In genomic region chr7:24853695-24854094, GRCm38 (mm10) we compare ENCODE assay signal across 17 mouse cellular contexts. TPM values are rescaled to one million over a fixed set of nuclear protein-coding genes. Genes with fewer than 3 reads are reported as not detected.
DNase-seq lines count a peak whose midpoint lies in the region; ATAC-seq and TF ChIP-seq lines count a peak whose summit lies in the region.
"Had no signal": no experiment of that assay in that cellular context is flagged by ENCODE, and none has a peak within 500 bp of the region (broad histone marks: within the 10 kb centered on the region; RNA-seq: fewer than 3 reads in every experiment).

No protein-coding gene starts in this region.

- peak overlapping the region; percentile 36; the same call in 1 of the 2 replicates for H3K9ac ChIP-seq in embryonic facial prominence, embryonic 12.5 days
- peak overlapping the region; percentile 33 for H3K9ac ChIP-seq in liver, postnatal 0 days (replicated peaks)

- H3K36me3 ChIP-seq in heart, embryonic 10.5 days, result no peaks in the 10 kb centered on the region
- H3K36me3 ChIP-seq in embryonic facial prominence, embryonic 12.5 days, result no peaks in the 10 kb centered on the region
- no peaks in the 10 kb centered on the region for H3K36me3 ChIP-seq in liver, postnatal 0 days (replicated peaks; ENCODE audit: insufficient read depth, low read length)

- 30% methylated on average over 7 of the region's 7 CpGs for WGBS in heart, embryonic 10.5 days
- 20% methylated on average over 7 of the region's 7 CpGs for WGBS in embryonic facial prominence, embryonic 12.5 days
- 51% methylated on average over 7 of the region's 7 CpGs for WGBS in liver, postnatal 0 days (ENCODE audit: insufficient replicate concordance)

- no peak overlapping the region for H3K4me2 ChIP-seq in embryonic facial prominence, embryonic 12.5 days (replicated peaks)
- H3K4me2 ChIP-seq in liver, postnatal 0 days (ENCODE audit: low read depth, low read length), result peak overlapping the region; percentile 67; the same call in 1 of the 2 replicates

- H3K4me3 ChIP-seq in heart, embryonic 10.5 days, result peak overlapping the region; percentile 22; the same call in 1 of the 2 replicates
- no peak overlapping the region for H3K4me3 ChIP-seq in embryonic facial prominence, embryonic 12.5 days
- no peak overlapping the region for H3K4me3 ChIP-seq in liver, postnatal 0 days (ENCODE audit: low read depth, low read length)

- no peak for DNase-seq in heart, embryonic 10.5 days (ENCODE audit: low spot score)
- no peak for DNase-seq in heart, adult 9 months (ENCODE audit: low spot score in 2 of 2)
- peak; percentile 22 to 43 for DNase-seq in spleen, postnatal 10 days (ENCODE audit: low spot score in 2 of 2)
- DNase-seq in spleen, postnatal 4 days (ENCODE audit: low spot score in 2 of 2), result no peak
- DNase-seq in liver, postnatal 0 days, result no peak
- no peak for DNase-seq in ovary, postnatal 36 days (ENCODE audit: low spot score)
- DNase-seq in frontal cortex, postnatal 10 days (ENCODE audit: low spot score in 2 of 2), result no peak
- DNase-seq: adrenal gland, postnatal 10 days; cerebellum, adult 11-12 months; kidney, postnatal 4 days; thymus, postnatal 14 days had no signal

- no peaks in the 10 kb centered on the region for H3K9me3 ChIP-seq in heart, embryonic 10.5 days
- no peaks in the 10 kb centered on the region for H3K9me3 ChIP-seq in embryonic facial prominence, embryonic 12.5 days
- no peaks in the 10 kb centered on the region for H3K9me3 ChIP-seq in liver, postnatal 0 days (ENCODE audit: low read length)

- TF ChIP-seq CTCF in liver, postnatal 0 days (IDR thresholded peaks at IDR 0.05; ENCODE audit: low read depth), result no peak

- TF ChIP-seq EP300 in liver, postnatal 0 days (IDR thresholded peaks at IDR 0.05; ENCODE audit: low read depth), result no peak

- H3K27me3 ChIP-seq in heart, embryonic 10.5 days (ENCODE audit: insufficient read depth, poor library complexity, severe bottlenecking), result no peaks in the 10 kb centered on the region
- H3K27me3 ChIP-seq in embryonic facial prominence, embryonic 12.5 days, result no peaks in the 10 kb centered on the region
- no peaks in the 10 kb centered on the region for H3K27me3 ChIP-seq in liver, postnatal 0 days (ENCODE audit: insufficient read depth, low read length)

- ATAC-seq in embryonic facial prominence, embryonic 12.5 days (ENCODE audit: insufficient number of reproducible peaks, insufficient read depth, low FRiP score, low TSS enrichment), result no peak
- no peak for ATAC-seq in liver, postnatal 0 days

- peak overlapping the region; percentile 81 for H3K27ac ChIP-seq in heart, embryonic 10.5 days
- H3K27ac ChIP-seq in embryonic facial prominence, embryonic 12.5 days, result no peak overlapping the region
- H3K27ac ChIP-seq in liver, postnatal 0 days (ENCODE audit: low read depth), result peak overlapping the region; percentile 95

- peaks cover 23% of the 10 kb centered on the region for H3K4me1 ChIP-seq in heart, embryonic 10.5 days
- H3K4me1 ChIP-seq in embryonic facial prominence, embryonic 12.5 days, result peaks cover 13% of the 10 kb centered on the region; the same call in 1 of the 2 replicates
- peaks cover 33% of the 10 kb centered on the region for H3K4me1 ChIP-seq in liver, postnatal 0 days (ENCODE audit: insufficient read depth)

RNA-seq across cellular contexts. Expression of gene Gm9844, which starts 8.3 kb away (rescaled TPM):
- 10.0 and 15.0 TPM in 2 replicates for polyA plus RNA-seq in heart, embryonic 10.5 days (2016; fragmentation: Nextera tagmentation; extraction: Ambion mirVana)
- 17.9 and 21.4 TPM in 2 replicates for polyA plus RNA-seq in embryonic facial prominence, embryonic 12.5 days (2016; fragmentation: Nextera tagmentation; extraction: Ambion mirVana)
- polyA plus RNA-seq in liver, postnatal 0 days (2015; fragmentation: Nextera tagmentation; extraction: Ambion mirVana), result 1.6 and 2.7 TPM in 2 replicates

RNA-seq across cellular contexts. Expression of gene Lypd4, which starts 16.0 kb away (rescaled TPM):
- polyA plus RNA-seq in heart, embryonic 10.5 days (2016; fragmentation: Nextera tagmentation; extraction: Ambion mirVana), result not detected in 2 replicates
- not detected in 2 replicates for polyA plus RNA-seq in embryonic facial prominence, embryonic 12.5 days (2016; fragmentation: Nextera tagmentation; extraction: Ambion mirVana)
- not detected in 2 replicates for polyA plus RNA-seq in liver, postnatal 0 days (2015; fragmentation: Nextera tagmentation; extraction: Ambion mirVana)
- polyA plus RNA-seq: embryonic facial prominence, embryonic 14.5 days; frontal cortex, adult 2 months; heart, embryonic 14.5 days; lung, postnatal 0 days; spleen, adult 2 months had no signal

RNA-seq across cellular contexts. Expression of gene Dmrtc2, which starts 16.2 kb away (rescaled TPM):
- polyA plus RNA-seq in heart, embryonic 10.5 days (2016; fragmentation: Nextera tagmentation; extraction: Ambion mirVana), result not detected in 2 replicates
- not detected in 2 replicates for polyA plus RNA-seq in embryonic facial prominence, embryonic 12.5 days (2016; fragmentation: Nextera tagmentation; extraction: Ambion mirVana)
- not detected in 2 replicates for polyA plus RNA-seq in liver, postnatal 0 days (2015; fragmentation: Nextera tagmentation; extraction: Ambion mirVana)
- polyA plus RNA-seq: embryonic facial prominence, embryonic 14.5 days; frontal cortex, adult 2 months; heart, embryonic 14.5 days; lung, postnatal 0 days; spleen, adult 2 months had no signal

RNA-seq across cellular contexts. Expression of gene Rps19, which starts 30.5 kb away (rescaled TPM):
- polyA plus RNA-seq in heart, embryonic 10.5 days (2016; fragmentation: Nextera tagmentation; extraction: Ambion mirVana), result 1,532 and 1,854 TPM in 2 replicates
- 2,196 and 2,318 TPM in 2 replicates for polyA plus RNA-seq in embryonic facial prominence, embryonic 12.5 days (2016; fragmentation: Nextera tagmentation; extraction: Ambion mirVana)
- polyA plus RNA-seq in liver, postnatal 0 days (2015; fragmentation: Nextera tagmentation; extraction: Ambion mirVana), result 1,140 and 1,164 TPM in 2 replicates

RNA-seq across cellular contexts. Expression of gene Cd79a, which starts 43.5 kb away (rescaled TPM):
- 0.26 and 0.40 TPM in 2 replicates for polyA plus RNA-seq in heart, embryonic 10.5 days (2016; fragmentation: Nextera tagmentation; extraction: Ambion mirVana)
- 0.26 and 0.61 TPM in 2 replicates for polyA plus RNA-seq in embryonic facial prominence, embryonic 12.5 days (2016; fragmentation: Nextera tagmentation; extraction: Ambion mirVana)
- 32.0 and 34.0 TPM in 2 replicates for polyA plus RNA-seq in liver, postnatal 0 days (2015; fragmentation: Nextera tagmentation; extraction: Ambion mirVana)
- polyA plus RNA-seq: heart, embryonic 14.5 days had no signal

Comparison
In these comparisons a context has a peak if more than half of its experiments do, and no peak if none do; other contexts are left out.
1. DNase-seq: peak in spleen, postnatal 10 days (2 of 2); none in heart, embryonic 10.5 days (single experiment), heart, adult 9 months (0 of 2), spleen, postnatal 4 days (0 of 2), liver, postnatal 0 days (single experiment), ovary, postnatal 36 days (single experiment) and frontal cortex, postnatal 10 days (0 of 2).